Mouse (Mus musculus) MEL (cell line): ENCODE measurements around the gene Pld1. TPM values are rescaled to one million over a fixed set of nuclear protein-coding genes. Genes with fewer than 3 reads are reported as not detected.
A peak's percentile ranks its signal among the peaks of the same experiment; 100 is the strongest.

Experiments
- DNase-seq: peaks from one replicate; pipeline ENCODE4 v3.0.0; 2011; ENCODE audit warnings: low read depth, low spot score
- H3K27ac ChIP-seq: 2 replicates; pipeline ENCODE4 v1.5.1; 2012; ENCODE audit warnings: low read depth, mild to moderate bottlenecking, control low read depth, low read length, moderate library complexity; ENCODE audit not compliant: control insufficient read depth
- H3K27me3 ChIP-seq, 2 experiments: fragments of 150-350 bp in 1 of 2; sonication (generic) in 1 of 2; 2 replicates each; pipeline ENCODE4 v1.6.1; 2012; ENCODE audit warnings: low read length in 2 of 2, mild to moderate bottlenecking in 2 of 2, improper control_type of control experiment in 1 of 2, moderate library complexity in 1 of 2; ENCODE audit not compliant: insufficient read depth in 2 of 2, control insufficient read depth in 1 of 2
- H3K36me3 ChIP-seq, 2 experiments: 2 replicates each; pipeline ENCODE4 v1.6.1; 2012 to 2014; ENCODE audit warnings: low read length in 2 of 2, improper control_type of control experiment in 1 of 2, inconsistent platforms in 1 of 2, mild to moderate bottlenecking in 1 of 2; ENCODE audit not compliant: insufficient read depth in 2 of 2, control insufficient read depth in 1 of 2
- H3K4me1 ChIP-seq, 2 experiments: fragments of 150-350 bp in 1 of 2; sonication (generic) in 1 of 2; 2 replicates each; pipeline ENCODE4 v1.6.1; 2012; ENCODE audit warnings: low read length in 2 of 2, improper control_type of control experiment in 1 of 2, mild to moderate bottlenecking in 1 of 2; ENCODE audit not compliant: insufficient read depth in 2 of 2, control insufficient read depth in 1 of 2
- H3K4me3 ChIP-seq, 2 experiments: fragments of 150-350 bp in 1 of 2; sonication (generic) in 1 of 2; 2 replicates each; pipeline ENCODE4 v1.5.1; 2012; ENCODE audit warnings: low read depth in 2 of 2, low read length in 2 of 2, mild to moderate bottlenecking in 2 of 2, moderate library complexity in 2 of 2, control low read depth in 1 of 2, improper control_type of control experiment in 1 of 2; ENCODE audit not compliant: control insufficient read depth in 1 of 2, insufficient read depth in 1 of 2
- H3K79me2 ChIP-seq: 2 replicates; pipeline ENCODE4 v1.6.1; 2012; ENCODE audit warnings: mild to moderate bottlenecking, low read length, moderate library complexity; ENCODE audit not compliant: control insufficient read depth, poor library complexity, insufficient read depth
- H3K9ac ChIP-seq: 2 replicates; pipeline ENCODE4 v1.6.1; 2012; ENCODE audit warnings: low read depth, mild to moderate bottlenecking, control low read depth, low read length, moderate library complexity; ENCODE audit not compliant: control insufficient read depth, poor library complexity, severe bottlenecking
- H3K9me3 ChIP-seq: fragments of 150-350 bp; sonication (generic); replicated peaks from 2 replicates; pipeline ENCODE4 v1.6.1; 2012; ENCODE audit warnings: mild to moderate bottlenecking, low read length, improper control_type of control experiment, moderate library complexity; ENCODE audit not compliant: insufficient read depth
- BHLHE40 ChIP-seq: IDR thresholded peaks from 2 replicates; pipeline ENCODE4 v1.6.1; 2012; ENCODE audit warnings: low read depth, mild to moderate bottlenecking, inconsistent platforms, low read length, improper control_type of control experiment, borderline replicate concordance
- E2F4 ChIP-seq: IDR thresholded peaks from 2 replicates; pipeline ENCODE4 v1.6.1; 2011; ENCODE audit warnings: low read depth, low read length, improper control_type of control experiment, borderline replicate concordance
- ELF1 ChIP-seq: IDR thresholded peaks from 2 replicates; pipeline ENCODE4 v1.6.1; 2014; ENCODE audit warnings: low read depth, mild to moderate bottlenecking, inconsistent platforms, low read length, improper control_type of control experiment, moderate library complexity
- ETS1 ChIP-seq: IDR thresholded peaks from 2 replicates; pipeline ENCODE4 v1.6.1; 2012; ENCODE audit warnings: low read depth, mild to moderate bottlenecking, inconsistent platforms, low read length, improper control_type of control experiment, moderate library complexity
- MAFK ChIP-seq: IDR thresholded peaks from 2 replicates; pipeline ENCODE4 v1.6.1; 2011; ENCODE audit warnings: low read depth, mild to moderate bottlenecking, low read length, improper control_type of control experiment, borderline replicate concordance
- MAX ChIP-seq: IDR thresholded peaks from 2 replicates; pipeline ENCODE4 v1.6.1; 2011; ENCODE audit warnings: low read length, improper control_type of control experiment
- MAZ ChIP-seq: IDR thresholded peaks from 2 replicates; pipeline ENCODE4 v1.6.1; 2012; ENCODE audit warnings: low read depth, mild to moderate bottlenecking, inconsistent platforms, low read length, improper control_type of control experiment
- MXI1 ChIP-seq: IDR thresholded peaks from 2 replicates; pipeline ENCODE4 v1.6.1; 2011; ENCODE audit warnings: mild to moderate bottlenecking, low read depth, low read length, improper control_type of control experiment
- NRF1 ChIP-seq: IDR thresholded peaks from 2 replicates; pipeline ENCODE4 v1.6.1; 2014; ENCODE audit warnings: low read depth, mild to moderate bottlenecking, inconsistent platforms, low read length, improper control_type of control experiment, moderate library complexity; ENCODE audit not compliant: poor library complexity, insufficient read depth, severe bottlenecking
- POLR2A ChIP-seq, 2 experiments: IDR thresholded peaks; 2 replicates each; pipeline ENCODE4 v1.6.1; 2011 to 2012; ENCODE audit warnings: low read length in 2 of 2, mild to moderate bottlenecking in 2 of 2, control low read depth in 1 of 2, improper control_type of control experiment in 1 of 2, low read depth in 1 of 2, moderate library complexity in 1 of 2; ENCODE audit not compliant: control insufficient read depth in 1 of 2, insufficient read depth in 1 of 2, poor library complexity in 1 of 2
- POLR2AphosphoS5 ChIP-seq: IDR thresholded peaks from 2 replicates; pipeline ENCODE4 v1.6.1; 2012; ENCODE audit warnings: low read depth, borderline replicate concordance, mild to moderate bottlenecking, inconsistent platforms, low read length, moderate library complexity, mixed read lengths
- SIN3A ChIP-seq: IDR thresholded peaks from 2 replicates; pipeline ENCODE4 v1.6.1; 2012; ENCODE audit warnings: low read length, improper control_type of control experiment, inconsistent platforms
- TAL1 ChIP-seq: IDR thresholded peaks from 2 replicates; pipeline ENCODE4 v1.6.1; 2012; ENCODE audit warnings: mild to moderate bottlenecking, inconsistent platforms, low read length, moderate library complexity, mixed read lengths
- UBTF ChIP-seq: IDR thresholded peaks from 2 replicates; pipeline ENCODE4 v1.6.1; 2012; ENCODE audit warnings: low read depth, mild to moderate bottlenecking, inconsistent platforms, low read length, improper control_type of control experiment, moderate library complexity, borderline replicate concordance; ENCODE audit not compliant: insufficient read depth
- USF1 ChIP-seq: IDR thresholded peaks from 2 replicates; pipeline ENCODE4 v1.6.1; 2014; ENCODE audit warnings: low read depth, mild to moderate bottlenecking, inconsistent platforms, low read length, improper control_type of control experiment, moderate library complexity
- USF2 ChIP-seq, 2 experiments: IDR thresholded peaks; 2 replicates each; pipeline ENCODE4 v1.6.1; 2011 to 2012; ENCODE audit warnings: improper control_type of control experiment in 2 of 2, low read length in 2 of 2, borderline replicate concordance in 1 of 2, inconsistent platforms in 1 of 2, low read depth in 1 of 2, mild to moderate bottlenecking in 1 of 2; ENCODE audit not compliant: insufficient read depth in 1 of 2
- ZC3H11A ChIP-seq: IDR thresholded peaks from 2 replicates; pipeline ENCODE4 v1.6.1; 2012; ENCODE audit warnings: low read depth, mild to moderate bottlenecking, inconsistent platforms, low read length, improper control_type of control experiment
- polyA plus RNA-seq, 2 experiments: library from polyadenylated mRNA; stranded (reverse) in 1 of 2; unstranded in 1 of 2; fragments of >175 nt in 1 of 2; fragments of >200 nt in 1 of 2; gene quantifications; 2 replicates each; pipeline versions ENCODE4 v1.2.1 to v1.2.4; 2012; ENCODE audit warnings: low replicate concordance in 2 of 2, low read depth in 1 of 2; ENCODE audit not compliant: insufficient read length in 2 of 2, insufficient read depth in 1 of 2, missing spikeins in 1 of 2
- total RNA-seq: library from RNA; depleted of rRNA; stranded (reverse); fragments of 300-350 nt; gene quantifications from 2 replicates; pipeline ENCODE4 v1.2.3, GENCODE M21; 2012

Pld1 gene
- total and polyA plus RNA-seq, 3 experiments, result 0.22 TPM; not detected in 2

DNA sequence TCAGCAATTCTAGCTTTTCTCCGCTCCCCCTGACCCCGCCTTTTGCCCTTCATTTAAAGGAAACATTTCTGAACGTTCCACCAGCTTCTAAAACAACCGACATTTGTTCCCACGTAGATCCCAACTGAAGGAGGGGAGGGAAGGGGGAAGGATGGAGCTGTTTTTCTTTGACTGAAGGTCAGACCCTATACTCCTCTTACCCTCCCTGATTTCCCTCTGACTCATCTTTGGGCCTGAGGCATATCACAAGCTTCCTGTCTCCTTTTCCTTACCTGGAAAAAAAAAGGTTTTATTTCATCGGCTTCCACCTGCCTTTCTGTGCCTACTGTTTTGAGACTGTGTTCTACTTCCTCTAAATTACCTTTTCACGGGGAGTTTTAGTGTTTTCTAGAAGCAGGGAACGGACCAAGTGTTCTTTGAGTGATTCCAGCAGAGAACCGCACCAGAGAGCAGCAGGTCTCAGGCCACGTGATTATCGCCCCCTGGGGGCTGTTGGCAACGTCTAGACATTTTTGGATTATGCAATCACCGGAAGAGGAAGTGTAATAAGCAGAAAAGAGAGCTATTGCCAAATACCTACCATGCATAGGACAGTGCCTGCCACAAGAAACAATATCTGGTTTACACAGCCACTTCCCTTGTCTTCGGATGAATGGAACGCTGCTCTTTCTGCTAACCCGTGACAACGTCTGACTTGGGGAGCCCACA, 232.6 kb downstream of the Pld1 start (continued):
- TF ChIP-seq MAX (peak; percentile 97), MXI1 (peak; percentile 84), UBTF (no peak), SIN3A (peak; percentile 84)

DNA sequence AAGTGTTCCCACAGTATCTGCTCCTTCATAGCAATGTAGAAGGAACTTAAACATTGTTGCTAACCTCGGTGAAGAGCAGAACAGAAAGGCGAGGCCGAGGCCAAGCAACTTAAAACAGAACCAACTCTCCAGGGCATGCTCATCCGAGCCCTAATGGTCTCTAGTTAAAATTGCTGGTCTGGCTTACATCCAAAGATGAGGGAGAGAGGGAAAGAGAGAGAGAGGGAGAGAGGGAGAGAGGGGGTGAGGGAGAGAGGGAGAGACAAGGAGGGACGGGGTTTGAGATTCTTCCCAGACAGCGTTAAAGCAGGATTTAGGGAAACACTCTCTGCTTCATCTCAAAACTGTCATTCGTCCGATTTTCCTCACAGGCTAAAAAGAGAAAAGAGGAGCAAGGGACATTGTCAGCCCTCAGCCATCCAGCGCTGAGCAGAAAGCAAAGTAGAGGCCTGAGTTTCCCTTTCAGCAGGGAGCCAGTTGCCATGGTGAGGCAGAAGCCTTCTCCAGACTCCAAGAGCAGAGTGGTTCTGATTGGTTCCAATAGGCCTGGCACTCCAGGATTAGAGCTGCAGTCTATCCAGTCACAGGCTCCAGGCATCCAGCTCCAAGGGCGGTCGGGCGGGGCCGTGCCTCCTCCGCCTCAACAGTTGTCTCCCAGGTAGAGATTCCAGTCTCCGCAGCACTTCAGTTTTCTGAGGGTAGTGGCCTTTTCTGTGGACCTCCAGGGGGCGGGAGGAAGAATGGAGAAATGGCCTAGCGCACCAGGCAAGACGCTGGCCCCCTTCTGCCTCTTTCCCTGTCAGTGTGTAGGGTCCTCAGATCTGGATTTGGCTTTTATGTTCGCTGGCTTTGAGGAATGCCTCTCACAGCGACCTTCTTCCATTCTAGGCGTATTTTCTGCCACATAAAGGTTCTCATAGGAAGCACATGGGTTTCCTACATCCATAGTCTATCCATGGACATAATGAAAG, 237.8 kb downstream of the Pld1 start:
- Histone ChIP-seq H3K27ac (no peak overlapping the region), H3K27me3 (no peaks in the 10 kb centered on the region; a peak in 2 of 4 replicates), H3K9me3 (no peaks in the 10 kb centered on the region), H3K4me1 (peaks cover 0 to 7% of the 10 kb centered on the region in 2 experiments; a peak in 2 of 4 replicates), H3K4me3 (no peak overlapping the region), H3K9ac (no peak overlapping the region)
- DNase-seq, result no peak
- TF ChIP-seq USF2 (IDR thresholded peaks at IDR 0.05; ENCODE audit: borderline replicate concordance in 1 of 2, insufficient read depth in 1 of 2, low read depth in 1 of 2, low read length in 2 of 2), result no peak
- no peak for TF ChIP-seq ELF1
- TF ChIP-seq E2F4, result no peak
- no peak for TF ChIP-seq BHLHE40
- TF ChIP-seq MXI1, result no peak
- no peak for TF ChIP-seq MAZ
- TF ChIP-seq ETS1, result no peak
- TF ChIP-seq NRF1, result no peak
- TF ChIP-seq POLR2AphosphoS5, result no peak
- no peak for TF ChIP-seq TAL1
- TF ChIP-seq USF1, result no peak
- TF ChIP-seq MAFK, result no peak
- no peak for TF ChIP-seq POLR2A (IDR thresholded peaks at IDR 0.05; ENCODE audit: control insufficient read depth in 1 of 2, insufficient read depth in 1 of 2, low read depth in 1 of 2, low read length in 2 of 2, poor library complexity in 1 of 2)
- no peak for TF ChIP-seq SIN3A
- no peak for TF ChIP-seq ZC3H11A
- TF ChIP-seq, all 39 proteins: peak for 0
- Histone ChIP-seq H3K79me2 (no peaks in the 10 kb centered on the region), H3K36me3 (peaks cover 0 to 6% of the 10 kb centered on the region in 2 experiments; a peak in 2 of 4 replicates)
